Mouse (Mus musculus) heart, embryonic 13.5 days (tissue): ENCODE measurements around the gene Flnc. TPM values are rescaled to one million over a fixed set of nuclear protein-coding genes. Genes with fewer than 3 reads are reported as not detected.

Experiments used
- ATAC-seq: fragments of 200-750 bp; cut with Nextera tagmentation; 2 replicates; pipeline ENCODE4 v1.8.0; 2017; ENCODE audit warnings: moderate TSS enrichment; ENCODE audit not compliant: insufficient number of reproducible peaks, low FRiP score, low TSS enrichment; ENCODE audit errors: extremely low read depth
- H3K27ac ChIP-seq: fragments of 300-500 bp; sonication (generic); replicated peaks from 2 replicates; pipeline ENCODE4 v1.5.1; 2015; ENCODE audit warnings: moderate library complexity, mild to moderate bottlenecking, inconsistent platforms
- H3K27me3 ChIP-seq: fragments of 300-500 bp; sonication (generic); replicated peaks from 2 replicates; pipeline ENCODE4 v1.6.1; 2015; ENCODE audit warnings: mild to moderate bottlenecking, inconsistent platforms
- H3K36me3 ChIP-seq: fragments of 300-500 bp; sonication (generic); 2 replicates; pipeline ENCODE4 v1.6.1; 2015; ENCODE audit warnings: mild to moderate bottlenecking, inconsistent platforms
- H3K4me1 ChIP-seq: fragments of 300-500 bp; sonication (generic); 2 replicates; pipeline ENCODE4 v1.6.1; 2015; ENCODE audit warnings: inconsistent platforms
- H3K4me2 ChIP-seq: fragments of 300-500 bp; sonication (generic); 2 replicates; pipeline ENCODE4 v1.6.1; 2015; ENCODE audit warnings: inconsistent platforms, mild to moderate bottlenecking, moderate library complexity
- H3K4me3 ChIP-seq: fragments of 300-500 bp; sonication (generic); 2 replicates; pipeline ENCODE4 v1.5.1; 2015; ENCODE audit warnings: moderate library complexity, mild to moderate bottlenecking, inconsistent platforms
- H3K9ac ChIP-seq: fragments of 300-500 bp; sonication (generic); 2 replicates; pipeline ENCODE4 v1.6.1; 2015; ENCODE audit warnings: inconsistent platforms, mild to moderate bottlenecking, moderate library complexity
- H3K9me3 ChIP-seq: fragments of 300-500 bp; sonication (generic); 2 replicates; pipeline ENCODE4 v1.6.1; 2016; ENCODE audit warnings: inconsistent platforms
- WGBS: fragments of 180-500 bp; shearing (Covaris S2); methylation state at CpG from one replicate; pipeline ENCODE4 v1.1.7; 2015; ENCODE audit warnings: mixed read lengths; 5-methylcytosine and 5-hydroxymethylcytosine counted together
- polyA plus RNA-seq: library from polyadenylated mRNA; unstranded; fragments of >200 nt; fragmentation: Nextera tagmentation; extraction: Ambion mirVana; gene quantifications from 2 replicates; pipeline ENCODE4 v1.2.1, GENCODE M21; 2015

Gene Flnc
- polyA plus RNA-seq, 1 experiment from 2014 or later = 42.5 TPM

DNA sequence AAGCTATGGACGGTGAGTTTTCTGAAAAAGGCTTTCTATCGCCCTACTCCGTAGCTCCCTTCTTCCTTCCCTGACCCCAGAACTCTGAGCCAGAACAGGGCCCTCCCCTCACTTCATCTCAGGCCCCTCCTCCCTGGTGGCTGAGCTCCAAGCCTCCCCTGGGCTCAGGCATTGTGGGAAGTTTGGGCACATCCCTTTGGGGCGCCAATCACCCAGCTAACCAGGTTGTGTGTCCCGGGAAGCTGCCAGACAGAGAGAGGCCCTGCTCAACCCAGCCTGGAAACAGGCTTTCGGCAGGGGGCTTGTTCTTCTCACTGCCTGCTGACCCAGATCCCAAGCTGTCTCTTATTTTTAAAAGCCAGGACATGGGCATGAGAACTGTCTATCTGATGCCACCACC is 35.5 kb upstream of the Flnc start:
- H3K4me2 ChIP-seq = peak overlapping the region; percentile 87
- H3K9me3 ChIP-seq = no peaks in the 10 kb centered on the region
- H3K9ac ChIP-seq = peak overlapping the region; percentile 89
- peaks cover 61% of the 10 kb centered on the region for H3K27me3 ChIP-seq
- peaks cover 31% of the 10 kb centered on the region for H3K4me1 ChIP-seq
- H3K4me3 ChIP-seq = peak overlapping the region; percentile 76
- no peak for ATAC-seq
- H3K36me3 ChIP-seq = peaks cover 11% of the 10 kb centered on the region; the same call in 1 of the 2 replicates
- WGBS = 6% methylated on average over 6 of the region's 6 CpGs
- peak overlapping the region; percentile 77 for H3K27ac ChIP-seq

DNA sequence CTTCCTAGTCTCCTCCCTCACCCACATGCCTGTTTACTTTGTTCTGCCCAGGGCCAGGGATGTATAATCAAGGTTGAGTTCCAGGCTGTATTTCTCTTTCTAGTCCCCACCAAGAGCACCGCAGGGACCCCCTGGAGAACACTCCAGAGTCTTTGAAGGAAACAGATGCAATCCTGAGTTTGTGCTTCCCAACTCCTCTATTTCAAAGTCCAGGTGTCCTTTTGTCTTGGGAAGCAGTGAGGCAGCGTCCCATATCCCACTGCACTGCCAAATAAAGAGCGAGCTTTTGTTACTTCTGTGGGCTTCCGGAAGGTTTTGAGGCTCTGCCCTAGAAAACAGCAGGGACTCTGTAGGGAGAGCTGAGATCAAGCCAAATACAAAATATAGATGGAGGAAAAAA is 33.2 kb upstream of the Flnc start:
- no peak for ATAC-seq
- H3K4me2 ChIP-seq = no peak overlapping the region
- no peaks in the 10 kb centered on the region for H3K9me3 ChIP-seq
- no peak overlapping the region for H3K4me3 ChIP-seq
- peaks cover 31% of the 10 kb centered on the region for H3K4me1 ChIP-seq
- no peak overlapping the region for H3K9ac ChIP-seq
- no peak overlapping the region for H3K27ac ChIP-seq
- H3K27me3 ChIP-seq = peaks cover 63% of the 10 kb centered on the region
- 83% methylated on average over 4 of the region's 4 CpGs for WGBS
- peaks cover 11% of the 10 kb centered on the region; the same call in 1 of the 2 replicates for H3K36me3 ChIP-seq

DNA sequence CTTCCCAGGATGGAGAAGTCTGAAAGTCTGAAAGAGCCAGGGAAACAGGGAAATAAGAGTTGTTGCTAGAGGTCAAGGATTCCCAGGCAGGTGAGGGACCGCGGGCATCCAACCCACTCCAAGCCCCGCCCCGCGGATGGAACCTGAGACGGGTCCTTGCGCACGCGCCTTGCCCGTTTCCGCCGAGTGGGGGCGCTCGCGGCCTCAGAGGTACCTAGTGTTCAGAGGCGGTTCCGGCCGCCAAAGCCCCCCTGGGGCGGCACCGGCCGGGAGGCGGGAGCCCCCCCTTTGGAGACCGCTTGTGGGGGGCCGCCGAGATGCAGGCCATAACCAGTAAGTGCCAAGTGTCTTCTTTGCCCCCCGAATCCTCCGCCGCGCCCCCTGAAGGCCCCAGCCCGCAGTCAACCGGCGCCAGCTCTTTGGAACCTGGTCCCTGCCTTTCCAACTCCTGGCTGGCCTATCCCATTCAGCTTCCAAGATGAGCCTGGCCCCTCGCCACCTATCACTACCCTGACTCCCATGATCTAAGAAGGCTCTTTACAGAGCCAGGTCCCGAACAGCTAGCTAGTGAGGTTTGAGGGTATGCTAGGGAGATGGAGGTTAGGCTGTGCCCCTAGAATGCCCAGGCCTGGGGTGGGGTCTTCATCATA is 30.2 kb upstream of the Flnc start:
- no peak for ATAC-seq
- peak overlapping the region; percentile 11; the same call in 1 of the 2 replicates for H3K9ac ChIP-seq
- peaks cover 6% of the 10 kb centered on the region for H3K4me1 ChIP-seq
- H3K27me3 ChIP-seq = peaks cover 51% of the 10 kb centered on the region
- no peaks in the 10 kb centered on the region for H3K9me3 ChIP-seq
- H3K4me2 ChIP-seq = peak overlapping the region; percentile 57
- peaks cover 30% of the 10 kb centered on the region for H3K36me3 ChIP-seq
- H3K27ac ChIP-seq = no peak overlapping the region
- peak overlapping the region; percentile 25 for H3K4me3 ChIP-seq
- 8% methylated on average over 33 of the region's 34 CpGs for WGBS

- no peak for ATAC-seq
- H3K36me3 ChIP-seq = peaks cover 53% of the 10 kb centered on the region
- no peak overlapping the region for H3K4me2 ChIP-seq
- no peak overlapping the region for H3K9ac ChIP-seq
- H3K27ac ChIP-seq = no peak overlapping the region
- H3K4me3 ChIP-seq = no peak overlapping the region
- WGBS = 86% methylated on average over 6 of the region's 6 CpGs
- peaks cover 5% of the 10 kb centered on the region for H3K4me1 ChIP-seq
- no peaks in the 10 kb centered on the region for H3K9me3 ChIP-seq
- H3K27me3 ChIP-seq = peaks cover 28% of the 10 kb centered on the region
These were observed 26.6 kb upstream of the Flnc start for GRCm38 (mm10) chr6:29406412-29406811.

DNA sequence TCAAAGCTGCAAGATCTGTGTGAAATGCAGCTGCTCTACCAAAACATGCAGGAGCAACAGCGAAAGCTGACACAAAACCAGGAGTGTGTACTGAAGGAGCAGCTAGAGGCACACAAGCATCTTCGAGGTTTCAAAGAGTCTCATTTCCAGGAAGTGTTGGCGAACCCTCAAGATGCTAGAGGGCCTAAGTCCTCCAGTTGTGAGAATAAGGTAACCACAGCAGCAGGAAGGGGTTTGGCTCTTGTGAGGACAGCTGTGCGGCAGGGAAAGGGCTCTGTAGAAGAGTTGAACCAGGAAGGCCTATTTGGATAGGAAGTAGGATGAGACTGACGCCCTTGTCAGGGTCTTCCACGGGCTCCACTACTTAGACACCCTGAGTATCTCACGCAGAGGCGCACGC is 17.6 kb upstream of the Flnc start:
- Histone ChIP-seq H3K27ac (no peak overlapping the region), H3K9ac (no peak overlapping the region), H3K27me3 (no peaks in the 10 kb centered on the region; the same call in 1 of the 2 replicates), H3K9me3 (no peaks in the 10 kb centered on the region), H3K4me2 (no peak overlapping the region), H3K36me3 (peaks cover 93% of the 10 kb centered on the region), H3K4me3 (no peak overlapping the region), H3K4me1 (0 out of 2 replicates have a peak, but pooled peaks cover 2% of the 10 kb centered on the region)
- WGBS = 79% methylated on average over 9 of the region's 9 CpGs
- no peak for ATAC-seq

DNA sequence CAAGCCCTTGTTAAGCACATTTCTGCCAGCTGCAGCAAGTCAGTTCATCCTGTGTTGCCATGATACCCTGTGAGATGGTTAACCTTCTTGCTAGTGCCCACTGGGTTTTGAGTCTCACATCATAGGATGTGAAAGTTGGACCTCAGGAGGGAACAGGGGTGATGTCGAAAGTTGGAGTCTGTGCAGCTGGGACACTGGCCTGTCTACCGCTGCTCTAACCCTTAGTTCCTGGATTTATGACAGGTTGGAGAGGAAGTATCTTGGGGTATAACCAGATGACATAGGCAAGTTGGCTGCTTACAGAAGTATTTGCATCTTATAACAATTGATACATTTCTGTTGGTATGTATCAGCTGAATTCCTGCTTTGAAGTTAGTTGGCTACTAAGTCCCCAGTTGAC is 12.5 kb upstream of the Flnc start:
- H3K27me3 ChIP-seq = no peaks in the 10 kb centered on the region; the same call in 1 of the 2 replicates
- no peaks in the 10 kb centered on the region for H3K9me3 ChIP-seq
- H3K4me3 ChIP-seq = no peak overlapping the region
- 0 out of 2 replicates have a peak, but pooled peaks cover 2% of the 10 kb centered on the region for H3K4me1 ChIP-seq
- H3K4me2 ChIP-seq = no peak overlapping the region
- 80% methylated on average over 2 of the region's 2 CpGs for WGBS
- no peak overlapping the region for H3K9ac ChIP-seq
- ATAC-seq = no peak
- no peak overlapping the region for H3K27ac ChIP-seq
- peaks cover 43% of the 10 kb centered on the region for H3K36me3 ChIP-seq

- WGBS = 78% methylated on average over 8 of the region's 8 CpGs
- no peak for ATAC-seq
- Histone ChIP-seq H3K27ac (no peak overlapping the region), H3K27me3 (no peaks in the 10 kb centered on the region), H3K4me1 (peaks cover 3% of the 10 kb centered on the region; the same call in 1 of the 2 replicates), H3K9me3 (no peaks in the 10 kb centered on the region), H3K9ac (no peak overlapping the region), H3K4me2 (no peak overlapping the region), H3K4me3 (no peak overlapping the region), H3K36me3 (no peaks in the 10 kb centered on the region)
These were observed 7.9 kb upstream of the Flnc start for GRCm38 (mm10) chr6:29425118-29425517.

- 71% methylated on average over 6 of the region's 6 CpGs for WGBS
These were observed 6.7 kb upstream of the Flnc start for GRCm38 (mm10) chr6:29426331-29426730.

DNA sequence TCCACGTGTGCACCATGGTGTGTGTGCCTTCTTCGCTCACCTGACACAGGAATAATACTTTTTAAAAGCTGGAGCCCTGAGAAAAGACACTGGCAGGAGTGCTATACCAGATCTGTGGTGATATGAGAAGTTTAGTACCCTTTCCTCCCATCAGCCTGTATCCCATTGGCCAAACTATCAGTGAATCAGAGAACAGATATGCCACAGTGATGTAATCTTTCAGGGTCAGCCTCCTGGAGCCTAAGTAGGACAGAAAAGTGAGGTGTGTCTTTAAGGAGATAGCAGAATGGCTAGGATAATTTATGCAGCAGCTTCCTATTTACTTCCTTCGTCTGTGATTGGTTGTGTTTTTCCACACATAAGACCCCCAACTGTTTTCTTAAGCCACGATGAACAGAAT is 4.9 kb upstream of the Flnc start:
- Histone ChIP-seq H3K4me3 (no peak overlapping the region), H3K4me2 (no peak overlapping the region), H3K4me1 (peaks cover 31% of the 10 kb centered on the region), H3K9ac (no peak overlapping the region), H3K36me3 (no peaks in the 10 kb centered on the region), H3K27ac (no peak overlapping the region), H3K27me3 (no peaks in the 10 kb centered on the region), H3K9me3 (no peaks in the 10 kb centered on the region)
- WGBS = 58% methylated on average over 4 of the region's 4 CpGs
- no peak for ATAC-seq

More at GRCm38 (mm10) chr6:29426331-29426730, 6.7 kb upstream of the Flnc start:
- no peaks in the 10 kb centered on the region for H3K9me3 ChIP-seq
- H3K4me1 ChIP-seq = peaks cover 15% of the 10 kb centered on the region
- no peak for ATAC-seq
- no peak overlapping the region for H3K27ac ChIP-seq
- no peak overlapping the region for H3K4me2 ChIP-seq
- H3K27me3 ChIP-seq = no peaks in the 10 kb centered on the region
- H3K36me3 ChIP-seq = no peaks in the 10 kb centered on the region
- H3K4me3 ChIP-seq = no peak overlapping the region
- H3K9ac ChIP-seq = no peak overlapping the region

- WGBS = 26% methylated on average over 15 of the region's 15 CpGs
- Histone ChIP-seq H3K4me2 (peak overlapping the region; percentile 89), H3K4me1 (peaks cover 40% of the 10 kb centered on the region), H3K27me3 (no peaks in the 10 kb centered on the region), H3K4me3 (no peak overlapping the region), H3K36me3 (no peaks in the 10 kb centered on the region), H3K9me3 (no peaks in the 10 kb centered on the region), H3K9ac (peak overlapping the region; percentile 74), H3K27ac (peak overlapping the region; percentile 99)
- ATAC-seq = no peak
These were observed 2.2 kb upstream of the Flnc start for GRCm38 (mm10) chr6:29430681-29431420.

- H3K4me1 ChIP-seq = peaks cover 46% of the 10 kb centered on the region
- H3K4me3 ChIP-seq = no peak overlapping the region
- 17% methylated on average over 5 of the region's 5 CpGs for WGBS
- peak overlapping the region; percentile 98 for H3K9ac ChIP-seq
- peak; percentile 23; the same call in 1 of the 2 replicates for ATAC-seq
- peak overlapping the region; percentile 99 for H3K27ac ChIP-seq
- no peaks in the 10 kb centered on the region for H3K9me3 ChIP-seq
- no peaks in the 10 kb centered on the region for H3K27me3 ChIP-seq
- peak overlapping the region; percentile 89 for H3K4me2 ChIP-seq
- no peaks in the 10 kb centered on the region for H3K36me3 ChIP-seq
These were observed 1.6 kb upstream of the Flnc start for GRCm38 (mm10) chr6:29431473-29431872.
